Mouse (Mus musculus) liver, adult 2 months (tissue): ENCODE data around the gene Aldh3b3.

Experiments
- CTCF ChIP-seq: fragments of 200-500 bp; IDR thresholded peaks from 2 replicates; pipeline ENCODE4 v1.5.1; 2011; ENCODE audit warnings: low read depth, low read length, control low read depth
- POLR2A ChIP-seq: fragments of 200-500 bp; IDR thresholded peaks from 2 replicates; pipeline ENCODE4 v1.6.1; 2011; ENCODE audit warnings: low read length, control low read depth; ENCODE audit not compliant: insufficient read depth; ENCODE audit errors: extremely low read depth

- TF ChIP-seq POLR2A (no peak), CTCF (no peak)
These were observed 33.5 kb downstream of the Aldh3b3 start for GRCm38 (mm10) chr19:3991966-3992365.
